Mouse (Mus musculus): Measurements from ENCODE around the gene Zbtb17.

- no peak for TF ChIP-seq CTCF (IDR thresholded peaks at IDR 0.05; ENCODE audit: low read depth)
- no peak for TF ChIP-seq EP300 (optimal IDR thresholded peaks at IDR 0.05)
Observed at GRCm38 (mm10) chr4:141467581-141467927, 23.1 kb downstream of the Zbtb17 start.

All from stomach, postnatal 0 days (tissue).